Mouse (Mus musculus): ENCODE measurements at regions not wholly inside any gene's neighbourhood (a gene's known extent, or its start where the extent isn't known, plus 50 kb on each side); places are given as distances from the start of the nearest gene placed in this dataset.

- no peak for TF ChIP-seq CTCF (IDR thresholded peaks at IDR 0.05)
- no peak for TF ChIP-seq EP300 (IDR thresholded peaks at IDR 0.05)
- Histone ChIP-seq H3K9me3 (ENCODE audit: low read length) (no peaks in the 10 kb centered on the region), H3K4me1 (ENCODE audit: insufficient read depth, low read depth, low read length) (no peaks in the 10 kb centered on the region), H3K36me3 (ENCODE audit: insufficient read depth, low read length) (no peaks in the 10 kb centered on the region), H3K4me3 (ENCODE audit: low read depth, low read length) (no peak overlapping the region), H3K4me2 (replicated peaks; ENCODE audit: low read depth, low read length) (no peak overlapping the region), H3K27ac (ENCODE audit: low read length) (no peak overlapping the region), H3K9ac (replicated peaks; ENCODE audit: low read depth) (no peak overlapping the region), H3K27me3 (replicated peaks; ENCODE audit: insufficient read depth, low read length) (no peaks in the 10 kb centered on the region)
- DNase-seq (ENCODE audit: low spot score): peak; percentile 19
- ATAC-seq: no peak
- WGBS: 51% methylated on average over 10 of the region's 10 CpGs
Observed at GRCm38 (mm10) chr2:45367436-45368193, 250.4 kb upstream of the Zeb2 start.

GRCm38 (mm10) chr2:45357266-45357665 is 240.1 kb upstream of the Zeb2 start:
- no peak overlapping the region for H3K27ac ChIP-seq (ENCODE audit: low read length)
- no peak overlapping the region for H3K4me2 ChIP-seq (replicated peaks; ENCODE audit: low read depth, low read length)
- H3K27me3 ChIP-seq (replicated peaks; ENCODE audit: insufficient read depth, low read length): no peaks in the 10 kb centered on the region
- WGBS: 72% methylated on average over 7 of the region's 7 CpGs
- no peak overlapping the region for H3K9ac ChIP-seq (replicated peaks; ENCODE audit: low read depth)
- no peak for TF ChIP-seq CTCF (IDR thresholded peaks at IDR 0.05)
- no peak for TF ChIP-seq EP300 (IDR thresholded peaks at IDR 0.05)
- no peak overlapping the region for H3K4me3 ChIP-seq (ENCODE audit: low read depth, low read length)
- no peaks in the 10 kb centered on the region for H3K9me3 ChIP-seq (ENCODE audit: low read length)
- DNase-seq (ENCODE audit: low spot score) (no peak), ATAC-seq (no peak)
- H3K36me3 ChIP-seq (ENCODE audit: insufficient read depth, low read length): no peaks in the 10 kb centered on the region
- H3K4me1 ChIP-seq (ENCODE audit: insufficient read depth, low read depth, low read length): no peaks in the 10 kb centered on the region

GRCm38 (mm10) chr2:45356558-45357170 is 239.5 kb upstream of the Zeb2 start:
- WGBS: 91% methylated on average over 8 of the region's 8 CpGs
- no peak for TF ChIP-seq CTCF (IDR thresholded peaks at IDR 0.05)
- no peak for TF ChIP-seq EP300 (IDR thresholded peaks at IDR 0.05)
- H3K9ac ChIP-seq (replicated peaks; ENCODE audit: low read depth): no peak overlapping the region
- H3K9me3 ChIP-seq (ENCODE audit: low read length): no peaks in the 10 kb centered on the region
- no peak overlapping the region for H3K4me3 ChIP-seq (ENCODE audit: low read depth, low read length)
- no peak overlapping the region for H3K4me2 ChIP-seq (replicated peaks; ENCODE audit: low read depth, low read length)
- H3K27ac ChIP-seq (ENCODE audit: low read length): no peak overlapping the region
- no peaks in the 10 kb centered on the region for H3K4me1 ChIP-seq (ENCODE audit: insufficient read depth, low read depth, low read length)
- DNase-seq (ENCODE audit: low spot score) (no peak), ATAC-seq (no peak)
- no peaks in the 10 kb centered on the region for H3K36me3 ChIP-seq (ENCODE audit: insufficient read depth, low read length)
- H3K27me3 ChIP-seq (replicated peaks; ENCODE audit: insufficient read depth, low read length): no peaks in the 10 kb centered on the region

GRCm38 (mm10) chr2:45356021-45356420 is 238.8 kb upstream of the Zeb2 start:
- ATAC-seq (no peak), DNase-seq (ENCODE audit: low spot score) (no peak)
- WGBS: 94% methylated on average over 12 of the region's 12 CpGs
- H3K36me3 ChIP-seq (ENCODE audit: insufficient read depth, low read length): no peaks in the 10 kb centered on the region
- H3K9ac ChIP-seq (replicated peaks; ENCODE audit: low read depth): no peak overlapping the region
- no peaks in the 10 kb centered on the region for H3K9me3 ChIP-seq (ENCODE audit: low read length)
- H3K4me3 ChIP-seq (ENCODE audit: low read depth, low read length): no peak overlapping the region
- TF ChIP-seq EP300 (IDR thresholded peaks at IDR 0.05) (no peak), CTCF (IDR thresholded peaks at IDR 0.05) (no peak)
- H3K27ac ChIP-seq (ENCODE audit: low read length): no peak overlapping the region
- H3K27me3 ChIP-seq (replicated peaks; ENCODE audit: insufficient read depth, low read length): no peaks in the 10 kb centered on the region
- H3K4me1 ChIP-seq (ENCODE audit: insufficient read depth, low read depth, low read length): no peaks in the 10 kb centered on the region
- no peak overlapping the region for H3K4me2 ChIP-seq (replicated peaks; ENCODE audit: low read depth, low read length)

GRCm38 (mm10) chr2:45351529-45352133 is 234.4 kb upstream of the Zeb2 start:
- Histone ChIP-seq H3K4me3 (ENCODE audit: low read depth, low read length) (no peak overlapping the region), H3K4me2 (replicated peaks; ENCODE audit: low read depth, low read length) (no peak overlapping the region), H3K27ac (ENCODE audit: low read length) (no peak overlapping the region), H3K9ac (replicated peaks; ENCODE audit: low read depth) (no peak overlapping the region), H3K9me3 (ENCODE audit: low read length) (no peaks in the 10 kb centered on the region), H3K36me3 (ENCODE audit: insufficient read depth, low read length) (no peaks in the 10 kb centered on the region), H3K27me3 (replicated peaks; ENCODE audit: insufficient read depth, low read length) (no peaks in the 10 kb centered on the region), H3K4me1 (ENCODE audit: insufficient read depth, low read depth, low read length) (no peaks in the 10 kb centered on the region)
- DNase-seq (ENCODE audit: low spot score) (no peak), ATAC-seq (no peak)
- TF ChIP-seq CTCF (IDR thresholded peaks at IDR 0.05) (no peak), EP300 (IDR thresholded peaks at IDR 0.05) (no peak)
- 25% methylated on average over 1 of the region's 1 CpGs for WGBS

GRCm38 (mm10) chr2:45346358-45346757 is 229.2 kb upstream of the Zeb2 start:
- ATAC-seq (no peak), DNase-seq (ENCODE audit: low spot score) (no peak)
- H3K9ac ChIP-seq (replicated peaks; ENCODE audit: low read depth): no peak overlapping the region
- H3K9me3 ChIP-seq (ENCODE audit: low read length): no peaks in the 10 kb centered on the region
- no peak overlapping the region for H3K4me3 ChIP-seq (ENCODE audit: low read depth, low read length)
- H3K27ac ChIP-seq (ENCODE audit: low read length): no peak overlapping the region
- H3K4me2 ChIP-seq (replicated peaks; ENCODE audit: low read depth, low read length): no peak overlapping the region
- no peaks in the 10 kb centered on the region for H3K27me3 ChIP-seq (replicated peaks; ENCODE audit: insufficient read depth, low read length)
- no peaks in the 10 kb centered on the region for H3K4me1 ChIP-seq (ENCODE audit: insufficient read depth, low read depth, low read length)
- WGBS: 77% methylated on average over 5 of the region's 5 CpGs
- H3K36me3 ChIP-seq (ENCODE audit: insufficient read depth, low read length): no peaks in the 10 kb centered on the region
- TF ChIP-seq CTCF (IDR thresholded peaks at IDR 0.05) (no peak), EP300 (IDR thresholded peaks at IDR 0.05) (no peak)

All from lung, postnatal 0 days (tissue).